Mouse (Mus musculus) liver, adult 2 months (tissue): ENCODE measurements around the gene Acsl5. TPM values are rescaled to one million over a fixed set of nuclear protein-coding genes. Genes with fewer than 3 reads are reported as not detected.

ENCODE experiments used
- DNase-seq: peaks from one replicate; pipeline ENCODE4 v3.0.0-alpha.2; 2011; ENCODE audit warnings: low read depth, low spot score; ENCODE audit errors: extremely low read depth
- H3K27ac ChIP-seq: fragments of 200-500 bp; replicated peaks from 2 replicates; pipeline ENCODE4 v1.5.1; 2012; ENCODE audit warnings: low read depth, mild to moderate bottlenecking, control low read depth, inconsistent platforms, low read length; ENCODE audit not compliant: insufficient read depth
- H3K27me3 ChIP-seq: fragments of 200-500 bp; 2 replicates; pipeline ENCODE4 v1.6.1; 2012; ENCODE audit warnings: mild to moderate bottlenecking, moderate library complexity, low read length, inconsistent platforms; ENCODE audit not compliant: control insufficient read depth, insufficient read depth
- H3K36me3 ChIP-seq: fragments of 200-500 bp; 2 replicates; pipeline ENCODE4 v1.6.1; 2012; ENCODE audit warnings: low read length, inconsistent platforms; ENCODE audit not compliant: control insufficient read depth, insufficient read depth
- H3K4me1 ChIP-seq: fragments of 200-500 bp; 2 replicates; pipeline ENCODE4 v1.6.1; 2011; ENCODE audit warnings: low read length; ENCODE audit not compliant: control insufficient read depth, insufficient read depth
- H3K4me3 ChIP-seq: fragments of 200-500 bp; 2 replicates; pipeline ENCODE4 v1.5.1; 2011; ENCODE audit warnings: low read depth, mild to moderate bottlenecking, control low read depth, low read length, moderate library complexity; ENCODE audit not compliant: insufficient read depth
- H3K79me2 ChIP-seq: fragments of 200-500 bp; 2 replicates; pipeline ENCODE4 v1.6.1; 2012; ENCODE audit warnings: inconsistent platforms, mild to moderate bottlenecking, low read length, moderate library complexity; ENCODE audit not compliant: control insufficient read depth, insufficient read depth
- H3K9ac ChIP-seq: fragments of 200-500 bp; 2 replicates; pipeline ENCODE4 v1.6.1; 2012; ENCODE audit warnings: low read depth, mild to moderate bottlenecking, control low read depth, inconsistent platforms, low read length
- CTCF ChIP-seq: fragments of 200-500 bp; IDR thresholded peaks from 2 replicates; pipeline ENCODE4 v1.5.1; 2011; ENCODE audit warnings: low read depth, low read length, control low read depth
- POLR2A ChIP-seq: fragments of 200-500 bp; IDR thresholded peaks from 2 replicates; pipeline ENCODE4 v1.6.1; 2011; ENCODE audit warnings: low read length, control low read depth; ENCODE audit not compliant: insufficient read depth; ENCODE audit errors: extremely low read depth
- whole genome bisulfite sequencing: fragments of 180-500 bp; shearing (Covaris S2); methylation state at CpG from one replicate; pipeline ENCODE4 v1.1.7; 2018; 5-methylcytosine and 5-hydroxymethylcytosine counted together
- polyA plus RNA-seq: library from polyadenylated mRNA; depleted of rRNA; stranded (reverse); fragments of >200 nt; gene quantifications from 2 replicates; pipeline ENCODE4 v1.2.3, GENCODE M21; 2012
- total RNA-seq: library from RNA; depleted of rRNA; stranded (reverse); fragments of >200 nt; gene quantifications from 2 replicates; pipeline ENCODE4 v1.2.3, GENCODE M21; 2014

The Acsl5 gene
- total and polyA plus RNA-seq, 2 experiments = 206 to 1,190 TPM

DNA sequence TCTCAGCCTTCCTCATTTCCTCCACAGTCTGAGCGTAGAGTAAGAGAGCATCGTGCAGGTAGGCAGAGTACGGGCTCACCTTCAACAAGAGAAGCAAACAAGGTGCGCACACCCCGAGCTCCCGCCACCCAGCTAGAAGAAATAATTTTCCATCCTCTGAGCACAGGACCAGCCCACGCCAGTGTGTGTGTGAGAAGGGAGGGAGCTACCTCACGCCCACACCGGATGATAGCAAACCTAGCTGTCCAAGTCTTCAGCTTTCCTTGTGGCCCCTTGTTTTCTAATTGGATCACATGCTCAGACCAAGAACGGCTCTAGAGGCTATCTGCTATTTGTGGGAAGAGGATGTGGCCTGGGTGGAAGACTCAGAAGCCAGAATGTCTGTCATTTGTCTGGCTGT lies 20.7 kb upstream of the Acsl5 start:
- DNase-seq = no peak
- Histone ChIP-seq H3K9ac (no peak overlapping the region), H3K79me2 (no peaks in the 10 kb centered on the region), H3K27me3 (no peaks in the 10 kb centered on the region), H3K27ac (no peak overlapping the region), H3K36me3 (no peaks in the 10 kb centered on the region), H3K4me3 (no peak overlapping the region), H3K4me1 (peaks cover 7% of the 10 kb centered on the region)
- 81% methylated on average over 10 of the region's 10 CpGs for WGBS
- no peak for TF ChIP-seq POLR2A
- no peak for TF ChIP-seq CTCF

DNA sequence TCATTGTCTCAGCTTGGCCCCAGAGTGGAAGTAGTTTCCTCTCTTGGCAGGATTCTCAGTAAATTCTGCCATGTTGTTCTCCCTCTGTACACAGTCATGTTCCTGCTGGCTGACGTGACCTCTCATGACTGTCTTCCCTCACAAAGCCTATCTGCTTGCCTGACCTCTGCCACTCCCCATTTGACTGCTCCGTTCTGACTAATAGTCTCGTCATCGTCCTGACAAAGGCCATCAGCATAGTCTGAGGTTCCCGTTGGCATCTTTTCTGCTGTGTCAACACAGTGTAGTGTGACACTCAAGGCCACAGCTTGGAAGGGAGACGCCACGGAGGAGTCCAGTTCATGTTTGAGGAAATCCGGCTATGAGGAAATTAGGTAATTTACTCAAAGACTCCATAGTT lies 19.6 kb upstream of the Acsl5 start:
- Histone ChIP-seq H3K27ac (peak overlapping the region; percentile 8), H3K36me3 (no peaks in the 10 kb centered on the region), H3K27me3 (no peaks in the 10 kb centered on the region), H3K4me1 (peaks cover 7% of the 10 kb centered on the region), H3K79me2 (no peaks in the 10 kb centered on the region), H3K4me3 (no peak overlapping the region), H3K9ac (no peak overlapping the region)
- peak; percentile 83 for DNase-seq
- TF ChIP-seq POLR2A = no peak
- TF ChIP-seq CTCF = no peak
- WGBS = 4% methylated on average over 8 of the region's 8 CpGs

DNA sequence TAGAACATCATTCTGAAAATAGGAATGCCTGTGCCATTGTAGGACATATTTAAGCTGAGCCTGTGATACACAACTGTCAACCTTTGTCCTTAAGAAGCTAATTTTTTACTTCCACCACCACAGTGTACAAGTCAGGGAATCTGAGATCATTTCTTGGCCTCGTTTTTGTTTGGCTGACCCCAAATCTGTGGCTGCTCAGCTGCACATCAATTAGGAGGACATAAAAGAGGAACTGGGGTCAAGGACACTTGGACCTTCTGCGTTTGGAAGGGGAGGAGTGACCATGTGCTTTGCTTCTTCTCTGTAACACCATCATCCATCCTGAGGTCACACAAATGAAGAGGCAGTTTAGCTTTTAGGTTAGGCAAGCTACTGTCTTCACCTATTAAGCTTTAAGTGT lies 15.7 kb upstream of the Acsl5 start:
- Histone ChIP-seq H3K9ac (no peak overlapping the region), H3K79me2 (no peaks in the 10 kb centered on the region), H3K36me3 (no peaks in the 10 kb centered on the region), H3K4me1 (peaks cover 5% of the 10 kb centered on the region), H3K27me3 (no peaks in the 10 kb centered on the region), H3K4me3 (no peak overlapping the region), H3K27ac (no peak overlapping the region)
- 11% methylated on average over 2 of the region's 2 CpGs for WGBS
- peak; percentile 58 for DNase-seq
- no peak for TF ChIP-seq POLR2A

DNA sequence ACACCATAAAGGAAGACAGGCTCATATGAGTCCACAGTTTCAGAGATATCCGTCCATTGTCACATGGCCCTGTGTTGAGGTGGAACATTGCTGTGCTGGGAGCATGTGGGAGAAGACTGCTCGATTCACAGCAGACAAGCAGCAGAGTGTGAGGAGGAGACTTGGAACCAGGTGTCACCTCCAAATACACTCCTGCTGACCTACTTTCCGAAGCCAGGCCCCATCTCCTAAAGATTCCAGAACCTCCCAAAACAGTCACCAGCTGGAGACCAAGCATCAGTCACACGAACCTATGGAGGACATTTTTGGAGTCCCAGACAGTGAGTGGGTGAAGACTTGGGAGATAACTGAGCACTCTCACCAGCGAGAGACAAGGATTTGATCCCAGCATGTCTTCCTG lies 15.2 kb upstream of the Acsl5 start:
- no peak overlapping the region for H3K9ac ChIP-seq
- no peaks in the 10 kb centered on the region for H3K36me3 ChIP-seq
- H3K4me3 ChIP-seq = no peak overlapping the region
- no peak for DNase-seq
- WGBS = 89% methylated on average over 5 of the region's 5 CpGs
- no peak for TF ChIP-seq POLR2A
- no peak for TF ChIP-seq CTCF
- no peaks in the 10 kb centered on the region for H3K27me3 ChIP-seq
- H3K4me1 ChIP-seq = peaks cover 5% of the 10 kb centered on the region
- H3K79me2 ChIP-seq = no peaks in the 10 kb centered on the region
- no peak overlapping the region for H3K27ac ChIP-seq

DNA sequence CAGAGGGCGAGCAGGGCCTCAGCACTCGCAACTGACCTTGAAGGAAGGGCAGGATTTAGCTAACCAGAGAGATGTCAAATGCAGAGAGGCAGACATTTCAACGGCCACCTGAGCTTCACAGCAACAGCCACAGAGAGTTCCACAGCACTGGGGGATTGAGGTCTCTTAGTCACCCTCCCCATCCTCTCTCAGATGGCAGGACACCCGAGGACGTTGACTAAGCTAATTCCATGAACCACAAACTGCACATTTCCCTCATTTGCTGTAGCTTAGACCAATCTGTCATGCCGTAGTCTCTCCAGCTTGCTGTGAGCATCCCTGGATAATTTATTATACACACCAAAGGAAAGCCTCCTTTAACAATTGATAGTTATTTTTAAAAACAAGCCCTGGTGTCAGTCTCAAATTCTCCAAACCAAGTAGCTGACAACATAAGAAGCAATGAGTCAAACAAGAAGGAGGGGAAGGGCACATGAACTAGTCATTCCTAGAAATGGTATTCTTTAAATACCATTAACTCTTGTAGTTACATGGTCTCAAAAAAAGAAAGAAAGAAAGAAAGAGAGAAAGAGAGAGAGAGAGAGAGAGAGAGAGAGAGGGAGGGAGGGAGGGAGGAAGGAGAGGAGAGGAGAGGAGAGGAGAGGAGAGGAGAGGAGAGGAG lies 11.8 kb upstream of the Acsl5 start:
- DNase-seq = no peak
- Histone ChIP-seq H3K79me2 (no peaks in the 10 kb centered on the region), H3K4me3 (no peak overlapping the region), H3K27ac (no peak overlapping the region), H3K36me3 (no peaks in the 10 kb centered on the region), H3K4me1 (no peaks in the 10 kb centered on the region), H3K9ac (no peak overlapping the region), H3K27me3 (no peaks in the 10 kb centered on the region)
- 85% methylated on average over 6 of the region's 6 CpGs for WGBS
- TF ChIP-seq CTCF = no peak
- TF ChIP-seq POLR2A = no peak

DNA sequence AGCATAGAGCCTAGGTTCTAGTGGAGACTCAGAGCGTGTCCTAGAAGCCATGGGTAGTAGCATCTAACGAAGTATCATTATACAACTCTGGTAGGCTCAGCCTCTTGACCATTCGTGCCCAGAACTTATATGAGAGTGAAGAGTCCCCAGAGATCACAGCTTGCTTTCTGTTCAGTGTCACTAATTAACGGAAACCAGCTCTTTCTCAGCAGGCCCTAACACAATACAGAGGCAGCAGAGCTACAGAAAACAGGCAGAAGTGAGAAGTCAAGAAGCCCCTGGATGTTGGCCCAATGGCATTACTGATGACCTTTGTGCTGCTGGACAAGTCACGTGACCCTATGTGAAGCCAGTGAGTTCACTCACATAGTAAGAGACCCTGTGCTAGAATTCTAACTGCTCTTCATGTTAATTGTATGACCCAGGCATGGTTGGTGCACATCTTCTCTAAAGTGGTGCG lies 10.5 kb upstream of the Acsl5 start, which contains the start of gene Gucy2g:
Gene Gucy2g, minus strand, starts transcription at position 51 of the 460 bp plus-strand sequence.
- TF ChIP-seq CTCF = no peak
- no peak for TF ChIP-seq POLR2A

More for the DNA sequence above, 10.5 kb upstream of the Acsl5 start, which contains the start of gene Gucy2g:
- no peak within 1 kb of the TSS for H3K9ac ChIP-seq
- WGBS = 83% methylated on average over 6 of the region's 6 CpGs
- no peaks in the 10 kb centered on the region for H3K4me1 ChIP-seq
- no peak within 1 kb of the TSS for H3K4me3 ChIP-seq
- no peaks in the 10 kb centered on the region for H3K79me2 ChIP-seq
- 0 out of 2 replicates have a peak within 1 kb of the TSS, but pooled peaks have one; percentile 1 for H3K27ac ChIP-seq
- DNase-seq = no peak
- H3K27me3 ChIP-seq = no peaks in the 10 kb centered on the region
- H3K36me3 ChIP-seq = no peaks in the 10 kb centered on the region
